Mouse (Mus musculus) liver, postnatal 0 days (tissue): ENCODE results near the gene Olfr1123. TPM values are rescaled to one million over a fixed set of nuclear protein-coding genes. Genes with fewer than 3 reads are reported as not detected.

Source experiments
- ATAC-seq: fragments of 200-750 bp; cut with Nextera tagmentation; 2 replicates; pipeline ENCODE4 v1.8.0; 2017; ENCODE audit warnings: mild to moderate bottlenecking, moderate library complexity
- DNase-seq: peaks from one replicate; pipeline ENCODE4 v3.0.0-alpha.2; 2016
- H3K27ac ChIP-seq: fragments of 300-500 bp; sonication (generic); 2 replicates; pipeline ENCODE4 v1.5.1; 2014; ENCODE audit warnings: antibody characterized with exemption, moderate library complexity, mild to moderate bottlenecking, low read depth
- H3K27me3 ChIP-seq: fragments of 300-500 bp; sonication (generic); 2 replicates; pipeline ENCODE4 v1.6.1; 2014; ENCODE audit warnings: low read length, control low read depth, mixed read lengths; ENCODE audit not compliant: insufficient read depth
- H3K36me3 ChIP-seq: fragments of 300-500 bp; sonication (generic); replicated peaks from 2 replicates; pipeline ENCODE4 v1.6.1; 2014; ENCODE audit warnings: mild to moderate bottlenecking, control low read depth, low read length, moderate library complexity, mixed read lengths; ENCODE audit not compliant: insufficient read depth
- H3K4me1 ChIP-seq: fragments of 300-500 bp; sonication (generic); 2 replicates; pipeline ENCODE4 v1.6.1; 2014; ENCODE audit warnings: antibody characterized with exemption, mild to moderate bottlenecking, control low read depth; ENCODE audit not compliant: insufficient read depth
- H3K4me2 ChIP-seq: fragments of 300-500 bp; sonication (generic); 2 replicates; pipeline ENCODE4 v1.6.1; 2014; ENCODE audit warnings: low read depth, mild to moderate bottlenecking, low read length, moderate library complexity, mixed read lengths
- H3K4me3 ChIP-seq: fragments of 300-500 bp; sonication (generic); 2 replicates; pipeline ENCODE4 v1.5.1; 2014; ENCODE audit warnings: low read depth, low read length
- H3K9ac ChIP-seq: fragments of 300-500 bp; sonication (generic); replicated peaks from 2 replicates; pipeline ENCODE4 v1.6.1; 2014; ENCODE audit warnings: mild to moderate bottlenecking, moderate library complexity
- H3K9me3 ChIP-seq: fragments of 300-500 bp; sonication (generic); 2 replicates; pipeline ENCODE4 v1.6.1; 2016; ENCODE audit warnings: mild to moderate bottlenecking, control low read depth, low read length, mixed read lengths
- CTCF ChIP-seq: sonication (generic); IDR thresholded peaks from 2 replicates; pipeline ENCODE4 v1.5.1; 2016; ENCODE audit warnings: antibody characterized with exemption, low read depth
- EP300 ChIP-seq: IDR thresholded peaks from 2 replicates; pipeline ENCODE4 v1.6.1; 2016; ENCODE audit warnings: antibody characterized with exemption, low read depth, mild to moderate bottlenecking
- WGBS: fragments of 180-500 bp; shearing (Covaris S2); extraction: QIAGEN DNeasy Blood & Tissue Kit; methylation state at CpG from one replicate; pipeline ENCODE4 v1.1.7; 2014; ENCODE audit not compliant: insufficient replicate concordance; 5-methylcytosine and 5-hydroxymethylcytosine counted together
- polyA plus RNA-seq: library from polyadenylated mRNA; unstranded; fragments of >200 nt; fragmentation: Nextera tagmentation; extraction: Ambion mirVana; gene quantifications from 2 replicates; pipeline ENCODE4 v1.2.1, GENCODE M21; 2015

Olfr1123 gene
- polyA plus RNA-seq, 1 experiment from 2014 or later = not detected

- Histone ChIP-seq H3K27me3 (no peaks in the 10 kb centered on the region), H3K4me1 (no peaks in the 10 kb centered on the region), H3K9me3 (no peaks in the 10 kb centered on the region), H3K4me2 (no peak within 1 kb of the TSS), H3K36me3 (no peaks in the 10 kb centered on the region), H3K4me3 (no peak within 1 kb of the TSS), H3K27ac (no peak within 1 kb of the TSS), H3K9ac (no peak within 1 kb of the TSS)
- TF ChIP-seq CTCF (no peak), EP300 (no peak)
- WGBS = 83% methylated on average over 1 of the region's 1 CpGs
- ATAC-seq (no peak), DNase-seq (no peak)
Observed at GRCm38 (mm10) chr2:87429975-87430374, 13.5 kb downstream of the Olfr1123 start, which contains the start of gene Olfr1124. TSS of gene Olfr1124 (plus strand) at chr2:87430275.

DNA sequence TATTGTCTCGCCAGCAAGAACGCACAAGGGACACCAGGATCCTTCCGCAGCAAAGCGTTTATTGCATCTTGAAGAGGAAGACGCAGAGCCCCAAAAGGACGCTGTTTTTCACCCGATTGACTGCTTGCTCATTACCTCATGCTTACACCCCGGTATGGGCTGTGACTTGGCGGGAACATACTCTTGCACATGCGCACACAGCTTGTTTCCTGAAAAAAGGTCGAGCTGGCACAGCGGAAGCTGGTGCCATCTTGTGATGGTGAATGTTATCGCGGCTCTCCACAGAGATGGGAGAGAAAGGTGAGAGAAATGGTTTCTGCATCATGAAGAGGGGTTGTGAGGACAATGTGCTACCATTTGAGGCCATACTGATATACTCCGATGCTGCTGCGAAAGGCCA lies 21.3 kb downstream of the Olfr1123 start:
- TF ChIP-seq CTCF (no peak), EP300 (no peak)
- Histone ChIP-seq H3K4me3 (no peak overlapping the region), H3K36me3 (no peaks in the 10 kb centered on the region), H3K4me2 (no peak overlapping the region), H3K9ac (no peak overlapping the region), H3K27ac (no peak overlapping the region), H3K27me3 (no peaks in the 10 kb centered on the region), H3K9me3 (no peaks in the 10 kb centered on the region), H3K4me1 (no peaks in the 10 kb centered on the region)
- no peak for ATAC-seq
- DNase-seq = no peak
- WGBS = 78% methylated on average over 16 of the region's 16 CpGs

DNA sequence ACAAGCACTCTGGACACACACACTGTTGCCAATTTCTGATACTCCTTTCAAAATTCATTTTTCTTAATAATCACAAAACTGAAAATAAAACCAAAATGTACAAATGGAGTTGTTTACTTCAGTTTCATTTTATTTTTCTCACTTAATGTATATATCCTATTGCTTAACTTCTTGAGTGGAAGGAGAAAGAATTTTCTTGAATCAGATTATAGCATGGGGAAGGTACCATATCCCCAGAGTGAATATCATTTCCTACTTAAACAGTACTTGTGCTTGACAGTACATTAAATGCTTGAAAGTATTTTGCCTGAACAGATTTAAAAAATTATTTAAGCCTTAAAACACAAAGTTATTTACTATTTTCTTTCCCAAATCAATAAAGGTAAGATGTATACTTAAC lies 37.2 kb downstream of the Olfr1123 start, which contains the start of gene Olfr1126:
Olfr1126 (plus strand) TSS at position 301 of the 400 bp plus-strand sequence.
- H3K9me3 ChIP-seq = no peaks in the 10 kb centered on the region
- no peak for ATAC-seq
- H3K27me3 ChIP-seq = no peaks in the 10 kb centered on the region
- H3K4me3 ChIP-seq = no peak within 1 kb of the TSS
- TF ChIP-seq CTCF (no peak), EP300 (no peak)
- no peak within 1 kb of the TSS for H3K4me2 ChIP-seq
- no peak within 1 kb of the TSS for H3K9ac ChIP-seq
- H3K36me3 ChIP-seq = no peaks in the 10 kb centered on the region
- DNase-seq = no peak
- H3K4me1 ChIP-seq = no peaks in the 10 kb centered on the region
- H3K27ac ChIP-seq = no peak within 1 kb of the TSS

GRCm38 (mm10) chr2:87461769-87462168 lies 45.3 kb downstream of the Olfr1123 start:
- no peak for DNase-seq
- Histone ChIP-seq H3K4me1 (no peaks in the 10 kb centered on the region), H3K36me3 (no peaks in the 10 kb centered on the region), H3K9me3 (no peaks in the 10 kb centered on the region), H3K4me2 (no peak overlapping the region), H3K9ac (no peak overlapping the region), H3K4me3 (no peak overlapping the region), H3K27me3 (no peaks in the 10 kb centered on the region), H3K27ac (no peak overlapping the region)
- TF ChIP-seq EP300 (no peak), CTCF (no peak)
- ATAC-seq = no peak
- 79% methylated on average over 4 of the region's 4 CpGs for WGBS

Other genes with a start within 250 kb of the Olfr1123 start
- not detected in 2 replicates for gene Olfr1112, start 228.8 kb upstream of the Olfr1123 start, polyA plus RNA-seq
- not detected in 2 replicates for gene Olfr1113, start 207.7 kb upstream of the Olfr1123 start, polyA plus RNA-seq
- not detected in 2 replicates for gene Olfr1115, start 168.6 kb upstream of the Olfr1123 start, polyA plus RNA-seq
- not detected in 2 replicates for gene Olfr1116, start 149.1 kb upstream of the Olfr1123 start, polyA plus RNA-seq
- gene Olfr1118, start 109.1 kb upstream of the Olfr1123 start, polyA plus RNA-seq = not detected in 2 replicates
- gene Olfr1120, start 61.8 kb upstream of the Olfr1123 start, polyA plus RNA-seq = not detected in 2 replicates
- gene Olfr1121, start 46.7 kb upstream of the Olfr1123 start, polyA plus RNA-seq = not detected in 2 replicates
- gene Olfr1122, start 30.8 kb upstream of the Olfr1123 start, polyA plus RNA-seq = not detected in 2 replicates
- not detected in 2 replicates for gene Olfr1124, start 13.6 kb downstream of the Olfr1123 start, polyA plus RNA-seq
- gene Olfr1126, start 37.3 kb downstream of the Olfr1123 start, polyA plus RNA-seq = not detected in 2 replicates
- gene Pramel7, start 80.5 kb downstream of the Olfr1123 start, polyA plus RNA-seq = not detected in 2 replicates
- not detected in 2 replicates for gene Pramel6, start 89.9 kb downstream of the Olfr1123 start, polyA plus RNA-seq
- not detected in 2 replicates for gene Olfr153, start 115.2 kb downstream of the Olfr1123 start, polyA plus RNA-seq
- not detected in 2 replicates for gene Olfr1128, start 128.9 kb downstream of the Olfr1123 start, polyA plus RNA-seq
- gene Olfr1129, start 157.3 kb downstream of the Olfr1123 start, polyA plus RNA-seq = not detected in 2 replicates
- gene Olfr1130, start 189.6 kb downstream of the Olfr1123 start, polyA plus RNA-seq = not detected in 2 replicates
- gene Olfr1131, start 210.5 kb downstream of the Olfr1123 start, polyA plus RNA-seq = not detected in 2 replicates
- not detected in 2 replicates for gene Olfr1132, start 220.9 kb downstream of the Olfr1123 start, polyA plus RNA-seq
- not detected in 2 replicates for gene Olfr1133, start 230.7 kb downstream of the Olfr1123 start, polyA plus RNA-seq
- not detected in 2 replicates for gene Olfr1134, start 241.8 kb downstream of the Olfr1123 start, polyA plus RNA-seq